In genomic region chr14:34908804-34909203, GRCm38 (mm10) we compare ENCODE assay signal across 12 mouse cellular contexts.
DNase-seq lines count a peak whose midpoint lies in the region; ATAC-seq lines count a peak whose summit lies in the region.
"Had no signal": no experiment of that assay in that cellular context is flagged by ENCODE, and none has a peak within 500 bp of the region (broad histone marks: within the 10 kb centered on the region; RNA-seq: fewer than 3 reads in every experiment).

No protein-coding gene starts in this region.

- peak; percentile 62 for ATAC-seq in hindbrain, embryonic 11.5 days (ENCODE audit: low FRiP score)
- ATAC-seq in forebrain, embryonic 14.5 days, result peak; percentile 84
- ATAC-seq in midbrain, embryonic 11.5 days (ENCODE audit: low FRiP score), result peak; percentile 83

- H3K9me3 ChIP-seq in hindbrain, embryonic 11.5 days (ENCODE audit: control insufficient read depth, low read length), result no peaks in the 10 kb centered on the region
- no peaks in the 10 kb centered on the region for H3K9me3 ChIP-seq in hindbrain, embryonic 10.5 days
- no peaks in the 10 kb centered on the region for H3K9me3 ChIP-seq in forebrain, embryonic 14.5 days (replicated peaks; ENCODE audit: control insufficient read depth, low read length)
- H3K9me3 ChIP-seq in midbrain, embryonic 11.5 days (ENCODE audit: control insufficient read depth, low read length), result no peaks in the 10 kb centered on the region
- H3K9me3 ChIP-seq: liver, embryonic 15.5 days had no signal

- H3K4me2 ChIP-seq in hindbrain, embryonic 11.5 days (replicated peaks; ENCODE audit: low read depth, low read length), result no peak overlapping the region
- H3K4me2 ChIP-seq in forebrain, embryonic 14.5 days (ENCODE audit: low read length), result no peak overlapping the region
- no peak overlapping the region for H3K4me2 ChIP-seq in midbrain, embryonic 11.5 days
- H3K4me2 ChIP-seq: liver, embryonic 15.5 days had no signal

- no peak overlapping the region for H3K9ac ChIP-seq in hindbrain, embryonic 11.5 days (ENCODE audit: low read depth, low read length)
- H3K9ac ChIP-seq in forebrain, embryonic 14.5 days (ENCODE audit: low read length), result no peak overlapping the region
- H3K9ac ChIP-seq in midbrain, embryonic 11.5 days (ENCODE audit: low read length), result no peak overlapping the region
- H3K9ac ChIP-seq: liver, embryonic 15.5 days had no signal

- DNase-seq in hindbrain, embryonic 11.5 days (ENCODE audit: low spot score), result no peak
- DNase-seq in hindbrain, embryonic 10.5 days (ENCODE audit: low spot score), result no peak
- DNase-seq in forebrain, embryonic 14.5 days (ENCODE audit: low spot score), result peak; percentile 68
- no peak for DNase-seq in midbrain, embryonic 11.5 days (ENCODE audit: low spot score, missing footprints)
- peak; percentile 37 for DNase-seq in retina, embryonic 14.5 days (ENCODE audit: low spot score)
- no peak for DNase-seq in heart, adult 11 months
- DNase-seq in heart, postnatal 36 days, result no peak
- DNase-seq in lung, postnatal 36 days, result no peak
- DNase-seq: gastrocnemius, postnatal 10 days; right cerebral cortex, postnatal 25 days had no signal

- intact Hi-C loops in heart, postnatal 36 days (cut with DNase I), result no loop called here

- H3K36me3 ChIP-seq in hindbrain, embryonic 11.5 days (ENCODE audit: control insufficient read depth, insufficient read depth, low read length), result no peaks in the 10 kb centered on the region
- H3K36me3 ChIP-seq in hindbrain, embryonic 10.5 days, result no peaks in the 10 kb centered on the region
- no peaks in the 10 kb centered on the region for H3K36me3 ChIP-seq in forebrain, embryonic 14.5 days (ENCODE audit: control insufficient read depth, insufficient read depth, low read length)
- no peaks in the 10 kb centered on the region for H3K36me3 ChIP-seq in midbrain, embryonic 11.5 days (ENCODE audit: control insufficient read depth, insufficient read depth, low read length)
- H3K36me3 ChIP-seq: liver, embryonic 15.5 days had no signal

- no peaks in the 10 kb centered on the region for H3K27me3 ChIP-seq in hindbrain, embryonic 11.5 days (ENCODE audit: control insufficient read depth, insufficient read depth, low read length)
- no peaks in the 10 kb centered on the region for H3K27me3 ChIP-seq in hindbrain, embryonic 10.5 days (ENCODE audit: insufficient read depth, poor library complexity, severe bottlenecking)
- H3K27me3 ChIP-seq in forebrain, embryonic 14.5 days (replicated peaks; ENCODE audit: control insufficient read depth, insufficient read depth, low read length), result no peaks in the 10 kb centered on the region
- H3K27me3 ChIP-seq in midbrain, embryonic 11.5 days (ENCODE audit: control insufficient read depth, insufficient read depth, low read length), result no peaks in the 10 kb centered on the region
- H3K27me3 ChIP-seq: liver, embryonic 15.5 days had no signal

- WGBS in hindbrain, embryonic 11.5 days, result 39% methylated on average over 4 of the region's 4 CpGs
- WGBS in hindbrain, embryonic 10.5 days, result 48% methylated on average over 4 of the region's 4 CpGs
- whole genome bisulfite sequencing in forebrain, embryonic 14.5 days, result 7% methylated on average over 4 of the region's 4 CpGs
- 8% methylated on average over 4 of the region's 4 CpGs for WGBS in midbrain, embryonic 11.5 days

- H3K27ac ChIP-seq in hindbrain, embryonic 11.5 days (ENCODE audit: low read depth, low read length), result no peak overlapping the region
- H3K27ac ChIP-seq in hindbrain, embryonic 10.5 days, result no peak overlapping the region
- H3K27ac ChIP-seq in forebrain, embryonic 14.5 days (ENCODE audit: low read depth, low read length), result peak overlapping the region; percentile 27; the same call in 1 of the 2 replicates
- no peak overlapping the region for H3K27ac ChIP-seq in midbrain, embryonic 11.5 days (ENCODE audit: low read depth, low read length)
- H3K27ac ChIP-seq: kidney, postnatal 0 days; liver, embryonic 15.5 days had no signal

- H3K4me3 ChIP-seq in hindbrain, embryonic 11.5 days (ENCODE audit: low read depth, low read length), result no peak overlapping the region
- H3K4me3 ChIP-seq in hindbrain, embryonic 10.5 days, result no peak overlapping the region
- no peak overlapping the region for H3K4me3 ChIP-seq in forebrain, embryonic 14.5 days (ENCODE audit: low read depth, low read length)
- no peak overlapping the region for H3K4me3 ChIP-seq in midbrain, embryonic 11.5 days (ENCODE audit: low read depth, low read length)
- H3K4me3 ChIP-seq: liver, embryonic 15.5 days had no signal

- H3K4me1 ChIP-seq in hindbrain, embryonic 11.5 days (replicated peaks; ENCODE audit: control insufficient read depth, insufficient read depth, low read length), result no peaks in the 10 kb centered on the region
- peaks cover 11% of the 10 kb centered on the region for H3K4me1 ChIP-seq in hindbrain, embryonic 10.5 days (replicated peaks)
- H3K4me1 ChIP-seq in forebrain, embryonic 14.5 days (ENCODE audit: control insufficient read depth, insufficient read depth, low read length), result peaks cover 16% of the 10 kb centered on the region
- peaks cover 5% of the 10 kb centered on the region; the same call in 1 of the 2 replicates for H3K4me1 ChIP-seq in midbrain, embryonic 11.5 days (ENCODE audit: control insufficient read depth, insufficient read depth, low read length)
- H3K4me1 ChIP-seq: liver, embryonic 15.5 days had no signal

Comparison
In these comparisons a context has a peak if more than half of its experiments do, and no peak if none do; other contexts are left out.
1. DNase-seq: peak in forebrain, embryonic 14.5 days (single experiment) and retina, embryonic 14.5 days (single experiment); none in hindbrain, embryonic 11.5 days (single experiment), hindbrain, embryonic 10.5 days (single experiment), midbrain, embryonic 11.5 days (single experiment), heart, adult 11 months (single experiment), heart, postnatal 36 days (0 of 2) and lung, postnatal 36 days (single experiment).
2. Peak in every context shown above with its lines, with median percentiles within 50 percentile points of each other: ATAC-seq.